Mouse (Mus musculus) lung, postnatal 0 days (tissue): ENCODE results near the gene Wfdc17.

Experiments used
- CTCF ChIP-seq: IDR thresholded peaks from 2 replicates; pipeline ENCODE4 v1.5.1; 2016; ENCODE audit warnings: antibody characterized with exemption, mild to moderate bottlenecking
- EP300 ChIP-seq: IDR thresholded peaks from 2 replicates; pipeline ENCODE4 v1.6.1; 2016; ENCODE audit warnings: antibody characterized with exemption, mild to moderate bottlenecking, control low read depth

- TF ChIP-seq CTCF = no peak
- no peak for TF ChIP-seq EP300
Measured at GRCm38 (mm10) chr11:83662204-83662603, 41.6 kb upstream of the Wfdc17 start, which contains the start of gene Ccl4.
